Mouse (Mus musculus) liver, embryonic 14.5 days (tissue): ENCODE measurements at regions not wholly inside any gene's neighbourhood (a gene's known extent, or its start where the extent isn't known, plus 50 kb on each side); places are given as distances from the start of the nearest gene placed in this dataset.

ENCODE experiments used
- ATAC-seq: fragments of 200-750 bp; cut with Nextera tagmentation; 2 replicates; pipeline ENCODE4 v1.8.0; 2017; ENCODE audit warnings: moderate number of reproducible peaks, mild to moderate bottlenecking, moderate library complexity; ENCODE audit not compliant: insufficient read depth
- DNase-seq, 3 experiments: peaks; one replicate each; pipeline ENCODE4 v3.0.0-alpha.2; 2012 to 2013; ENCODE audit warnings: low read depth in 3 of 3, low spot score in 3 of 3
- H3K27ac ChIP-seq: fragments of 300-500 bp; sonication (generic); 2 replicates; pipeline ENCODE4 v1.5.1; 2014; ENCODE audit warnings: moderate library complexity, mild to moderate bottlenecking, control low read depth, inconsistent platforms
- H3K27me3 ChIP-seq: fragments of 300-500 bp; sonication (generic); 2 replicates; pipeline ENCODE4 v1.6.1; 2014; ENCODE audit warnings: mild to moderate bottlenecking, low read length, moderate library complexity; ENCODE audit not compliant: control insufficient read depth, insufficient read depth
- H3K36me3 ChIP-seq: fragments of 300-500 bp; sonication (generic); replicated peaks from 2 replicates; pipeline ENCODE4 v1.6.1; 2014; ENCODE audit warnings: low read depth; ENCODE audit not compliant: control insufficient read depth, insufficient read depth
- H3K4me1 ChIP-seq, 2 experiments: fragments of 200-500 bp in 1 of 2; fragments of 300-500 bp in 1 of 2; sonication (generic) in 1 of 2; replicated peaks; 2 replicates each; pipeline ENCODE4 v1.6.1; 2012 to 2014; ENCODE audit warnings: antibody characterized with exemption in 1 of 2, inconsistent platforms in 1 of 2, low read length in 1 of 2; ENCODE audit not compliant: control insufficient read depth in 2 of 2, insufficient read depth in 2 of 2
- H3K4me2 ChIP-seq: fragments of 300-500 bp; sonication (generic); 2 replicates; pipeline ENCODE4 v1.6.1; 2014; ENCODE audit warnings: low read depth, mild to moderate bottlenecking, control low read depth, moderate library complexity
- H3K4me3 ChIP-seq, 2 experiments: fragments of 200-500 bp in 1 of 2; fragments of 300-500 bp in 1 of 2; sonication (generic) in 1 of 2; 2 replicates each; pipeline ENCODE4 v1.5.1; 2012 to 2014; ENCODE audit warnings: low read depth in 2 of 2, low read length in 2 of 2, mild to moderate bottlenecking in 2 of 2, control low read depth in 1 of 2, inconsistent platforms in 1 of 2, moderate library complexity in 1 of 2; ENCODE audit not compliant: insufficient read depth in 1 of 2
- H3K9ac ChIP-seq: fragments of 300-500 bp; sonication (generic); replicated peaks from 2 replicates; pipeline ENCODE4 v1.6.1; 2014; ENCODE audit warnings: mild to moderate bottlenecking, control low read depth, moderate library complexity
- H3K9me3 ChIP-seq: fragments of 300-500 bp; sonication (generic); 2 replicates; pipeline ENCODE4 v1.6.1; 2016; ENCODE audit warnings: low read length, mixed read lengths; ENCODE audit not compliant: control insufficient read depth
- CTCF ChIP-seq: IDR thresholded peaks from 2 replicates; pipeline ENCODE4 v1.5.1; 2016; ENCODE audit warnings: antibody characterized with exemption, low read depth, control low read depth
- EP300 ChIP-seq: IDR thresholded peaks from 2 replicates; pipeline ENCODE4 v1.6.1; 2016; ENCODE audit warnings: antibody characterized with exemption, low read depth
- WGBS: fragments of 180-500 bp; shearing (Covaris S2); extraction: QIAGEN DNeasy Blood & Tissue Kit; methylation state at CpG from one replicate; pipeline ENCODE4 v1.1.7; 2014; ENCODE audit not compliant: insufficient replicate concordance; 5-methylcytosine and 5-hydroxymethylcytosine counted together

DNA sequence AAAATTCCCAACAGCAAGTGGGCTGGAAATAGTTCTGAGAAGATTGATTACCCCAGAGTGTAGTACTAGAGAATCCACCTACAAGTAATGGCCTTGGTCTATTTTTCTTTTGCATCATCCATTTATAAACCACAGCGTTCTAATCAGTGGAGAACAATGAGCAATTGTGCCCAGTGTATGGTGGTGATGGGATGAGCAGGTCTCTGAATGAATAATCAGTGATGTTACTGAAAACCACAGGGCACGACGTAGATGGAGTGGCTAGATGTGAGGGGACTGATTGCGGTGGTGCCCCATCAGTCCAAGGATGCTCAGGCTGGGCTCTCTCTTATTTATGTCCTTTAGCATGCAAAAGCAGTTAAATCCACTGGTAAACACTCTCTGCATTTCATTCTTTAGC lies 1353.3 kb upstream of the Cdh8 start:
- TF ChIP-seq EP300 (no peak), CTCF (no peak)
- Histone ChIP-seq H3K4me2 (no peak overlapping the region), H3K9ac (no peak overlapping the region), H3K4me3 (no peak overlapping the region), H3K36me3 (no peaks in the 10 kb centered on the region), H3K27me3 (no peaks in the 10 kb centered on the region), H3K27ac (no peak overlapping the region), H3K9me3 (no peaks in the 10 kb centered on the region), H3K4me1 (no peaks in the 10 kb centered on the region)
- ATAC-seq = no peak
- no peak for DNase-seq
- WGBS = 60% methylated on average over 4 of the region's 4 CpGs

DNA sequence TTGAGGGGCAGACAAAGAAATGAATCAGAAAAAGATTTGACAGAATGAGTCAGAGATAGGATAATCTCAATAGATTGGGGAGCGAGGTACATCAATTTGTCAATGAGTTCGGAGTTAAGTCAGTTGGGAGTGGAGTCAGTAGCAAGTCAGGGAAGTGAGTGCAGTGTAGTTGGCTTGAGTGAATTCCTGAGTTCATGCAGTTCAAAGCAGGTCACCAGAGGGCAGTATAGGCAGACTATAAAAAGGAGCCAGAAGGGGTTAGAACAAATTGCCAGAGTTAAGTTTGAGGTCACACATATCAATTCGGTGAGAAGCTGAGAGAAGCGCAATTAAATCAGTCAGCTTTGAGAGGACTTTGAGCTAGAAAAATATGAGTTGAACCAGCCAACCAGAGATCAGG lies 1317.7 kb upstream of the Cdh8 start:
- ATAC-seq = no peak
- WGBS = 57% methylated on average over 4 of the region's 4 CpGs
- Histone ChIP-seq H3K4me1 (no peaks in the 10 kb centered on the region), H3K27me3 (no peaks in the 10 kb centered on the region), H3K4me2 (no peak overlapping the region), H3K4me3 (no peak overlapping the region), H3K27ac (no peak overlapping the region), H3K9me3 (no peaks in the 10 kb centered on the region), H3K9ac (no peak overlapping the region), H3K36me3 (no peaks in the 10 kb centered on the region)
- no peak for DNase-seq
- TF ChIP-seq CTCF (no peak), EP300 (no peak)

GRCm38 (mm10) chr8:100702365-100702764 lies 1286.1 kb upstream of the Cdh8 start:
- 64% methylated on average over 2 of the region's 2 CpGs for WGBS
- Histone ChIP-seq H3K4me2 (no peak overlapping the region), H3K27me3 (no peaks in the 10 kb centered on the region), H3K4me1 (no peaks in the 10 kb centered on the region), H3K27ac (no peak overlapping the region), H3K9me3 (no peaks in the 10 kb centered on the region), H3K4me3 (no peak overlapping the region), H3K36me3 (no peaks in the 10 kb centered on the region), H3K9ac (no peak overlapping the region)
- no peak for TF ChIP-seq CTCF
- no peak for TF ChIP-seq EP300
- ATAC-seq (no peak), DNase-seq (no peak)

- ATAC-seq = no peak
- no peak for DNase-seq
- H3K36me3 ChIP-seq = no peaks in the 10 kb centered on the region
- H3K4me2 ChIP-seq = no peak overlapping the region
- H3K4me1 ChIP-seq = no peaks in the 10 kb centered on the region
- H3K9me3 ChIP-seq = no peaks in the 10 kb centered on the region
- H3K27ac ChIP-seq = no peak overlapping the region
- no peak overlapping the region for H3K4me3 ChIP-seq
- no peak overlapping the region for H3K9ac ChIP-seq
- H3K27me3 ChIP-seq = no peaks in the 10 kb centered on the region
- TF ChIP-seq CTCF = no peak
- TF ChIP-seq EP300 = no peak
- WGBS = 61% methylated on average over 3 of the region's 3 CpGs
These were observed 1278.8 kb upstream of the Cdh8 start for GRCm38 (mm10) chr8:100695043-100695442.

- no peak overlapping the region for H3K4me2 ChIP-seq
- H3K4me3 ChIP-seq = no peak overlapping the region
- no peak for ATAC-seq
- no peak overlapping the region for H3K9ac ChIP-seq
- no peaks in the 10 kb centered on the region for H3K36me3 ChIP-seq
- 63% methylated on average over 3 of the region's 3 CpGs for WGBS
- H3K27ac ChIP-seq = no peak overlapping the region
- H3K4me1 ChIP-seq = no peaks in the 10 kb centered on the region
- no peaks in the 10 kb centered on the region for H3K27me3 ChIP-seq
- DNase-seq = no peak
- TF ChIP-seq CTCF (no peak), EP300 (no peak)
- no peaks in the 10 kb centered on the region for H3K9me3 ChIP-seq
These were observed 1262.3 kb upstream of the Cdh8 start for GRCm38 (mm10) chr8:100678580-100678979.
